Comparison of ENCODE assay signal across 10 mouse cellular contexts in the genomic region with DNA sequence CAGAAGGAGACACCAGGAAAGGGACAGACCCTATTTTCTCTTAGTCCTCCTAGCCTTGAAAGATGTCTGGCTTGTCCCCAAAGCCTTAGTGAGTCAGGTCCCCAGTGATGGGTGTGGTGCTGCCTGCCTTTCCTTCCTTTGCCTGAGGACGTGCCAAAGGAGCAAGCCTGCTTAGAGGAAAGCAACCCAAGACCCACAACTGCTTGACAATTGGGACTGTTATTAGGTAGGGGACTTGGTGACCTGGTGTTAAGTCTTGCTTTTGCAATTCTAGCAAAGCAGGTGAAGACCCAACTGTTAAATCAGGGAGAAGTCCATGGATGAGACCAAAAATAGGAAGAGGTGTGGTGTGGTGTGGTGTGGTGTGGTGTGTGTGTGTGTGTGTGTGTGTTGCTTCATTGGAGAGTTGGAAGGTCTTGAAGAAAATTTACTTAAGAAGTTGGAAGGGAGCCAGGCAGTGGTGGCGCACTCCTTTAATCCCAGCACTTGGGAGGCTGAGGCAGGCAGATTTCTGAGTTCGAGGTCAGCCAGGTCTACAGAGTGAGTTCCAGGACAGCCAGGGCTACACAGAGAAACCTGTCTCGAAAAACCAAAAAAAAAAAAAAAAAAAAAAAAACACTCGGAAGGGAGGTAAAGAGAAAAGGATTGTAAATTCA. TPM values are rescaled to one million over a fixed set of nuclear protein-coding genes. Genes with fewer than 3 reads are reported as not detected.
DNase-seq lines count a peak whose midpoint lies in the region; ATAC-seq lines count a peak whose summit lies in the region.
"Had no signal": no experiment of that assay in that cellular context is flagged by ENCODE, and none has a peak within 500 bp of the region (broad histone marks: within the 10 kb centered on the region; RNA-seq: fewer than 3 reads in every experiment).

No protein-coding gene starts in this region.

- intact Hi-C loops in left cerebral cortex, postnatal 25 days (cut with DNase I), result loop anchor here (5.0 to 10.0 kb wide), 2 partner anchors 126 to 271 kb away; no protein-coding TSS in a partner anchor

- H3K27ac ChIP-seq in liver, embryonic 12.5 days, result peak overlapping the region; percentile 89
- no peak overlapping the region for H3K27ac ChIP-seq in neural tube, embryonic 15.5 days (replicated peaks)

- peak; percentile 26 for DNase-seq in kidney, adult 11 months
- DNase-seq in kidney, adult 8-10 months, result no peak
- DNase-seq in ES-CJ7 (ENCODE audit: low read depth, low spot score), result peak; percentile 23
- DNase-seq in gastrocnemius, postnatal 25 days, result peak; percentile 72
- DNase-seq in left cerebral cortex, postnatal 25 days (ENCODE audit: low spot score in 2 of 2), result no peak

- no peak overlapping the region; the same call in 1 of the 2 replicates for H3K4me3 ChIP-seq in liver, embryonic 12.5 days
- H3K4me3 ChIP-seq in neural tube, embryonic 15.5 days (replicated peaks), result no peak overlapping the region

- H3K4me1 ChIP-seq in liver, embryonic 12.5 days, result peaks cover 44% of the 10 kb centered on the region
- peaks cover 21% of the 10 kb centered on the region for H3K4me1 ChIP-seq in neural tube, embryonic 15.5 days

- no peak for ATAC-seq in liver, embryonic 12.5 days
- ATAC-seq in megakaryocyte progenitor cell, adult 5-6 weeks (replicated peaks; ENCODE audit: poor library complexity), result no peak
- ATAC-seq in neural tube, embryonic 15.5 days (ENCODE audit: low FRiP score), result no peak

- H3K9ac ChIP-seq in liver, embryonic 12.5 days, result peak overlapping the region; percentile 8; the same call in 1 of the 2 replicates
- no peak overlapping the region for H3K9ac ChIP-seq in neural tube, embryonic 15.5 days (replicated peaks)
- H3K9ac ChIP-seq: limb, embryonic 15.5 days had no signal

- no peaks in the 10 kb centered on the region for H3K27me3 ChIP-seq in liver, embryonic 12.5 days (replicated peaks)
- H3K27me3 ChIP-seq in neural tube, embryonic 15.5 days (replicated peaks), result no peaks in the 10 kb centered on the region
- H3K27me3 ChIP-seq: limb, embryonic 15.5 days; midbrain, embryonic 15.5 days had no signal

- H3K4me2 ChIP-seq in liver, embryonic 12.5 days, result peak overlapping the region; percentile 75
- no peak overlapping the region for H3K4me2 ChIP-seq in neural tube, embryonic 15.5 days

- no peaks in the 10 kb centered on the region for H3K9me3 ChIP-seq in liver, embryonic 12.5 days (replicated peaks)
- H3K9me3 ChIP-seq in neural tube, embryonic 15.5 days (replicated peaks), result no peaks in the 10 kb centered on the region
- H3K9me3 ChIP-seq: limb, embryonic 15.5 days; midbrain, embryonic 15.5 days had no signal

- 69% methylated on average over 5 of the region's 5 CpGs for WGBS in liver, embryonic 12.5 days (ENCODE audit: insufficient replicate concordance)
- WGBS in neural tube, embryonic 15.5 days, result 95% methylated on average over 5 of the region's 5 CpGs

- H3K36me3 ChIP-seq in liver, embryonic 12.5 days, result peaks cover 66% of the 10 kb centered on the region
- H3K36me3 ChIP-seq in neural tube, embryonic 15.5 days, result peaks cover 18% of the 10 kb centered on the region

RNA-seq across cellular contexts. Expression of gene Slc35b1, which starts 1.0 kb away (rescaled TPM):
- 10 to 100 TPM; 38.8 to 40.7 TPM for total RNA-seq in gastrocnemius, postnatal 25 days (2021)
- 58.2 and 61.3 TPM in 2 replicates for polyA plus RNA-seq in liver, embryonic 12.5 days (2016; fragmentation: Nextera tagmentation; extraction: Ambion mirVana)
- total RNA-seq in megakaryocyte progenitor cell, adult 5-6 weeks (2015), result 82.6 and 88.6 TPM in 2 replicates
- 61.2 and 85.6 TPM in 2 replicates for total RNA-seq in megakaryocyte progenitor cell, adult 5-6 weeks (2017)
- total RNA-seq in left cerebral cortex, postnatal 25 days (2021), result 10 to 100 TPM; 65.6 to 66.0 TPM
- polyA plus RNA-seq in neural tube, embryonic 15.5 days (2015; fragmentation: Nextera tagmentation; extraction: Ambion mirVana), result 129 and 144 TPM in 2 replicates

RNA-seq across cellular contexts. Expression of gene Spop, which starts 30.4 kb away (rescaled TPM):
- 100 to 1,000 TPM; 176 to 216 TPM for total RNA-seq in gastrocnemius, postnatal 25 days (2021)
- 90.8 and 105 TPM in 2 replicates for polyA plus RNA-seq in liver, embryonic 12.5 days (2016; fragmentation: Nextera tagmentation; extraction: Ambion mirVana)
- 88.9 and 102 TPM in 2 replicates for total RNA-seq in megakaryocyte progenitor cell, adult 5-6 weeks (2015)
- 60.2 and 63.3 TPM in 2 replicates for total RNA-seq in megakaryocyte progenitor cell, adult 5-6 weeks (2017)
- total RNA-seq in left cerebral cortex, postnatal 25 days (2021), result 100 to 1,000 TPM; 183 to 188 TPM
- polyA plus RNA-seq in neural tube, embryonic 15.5 days (2015; fragmentation: Nextera tagmentation; extraction: Ambion mirVana), result 224 and 233 TPM in 2 replicates

RNA-seq across cellular contexts. Expression of gene Fam117a, which starts 46.6 kb away (rescaled TPM):
- total RNA-seq in gastrocnemius, postnatal 25 days (2021), result 1 to 10 TPM; 4.2 to 4.5 TPM
- polyA plus RNA-seq in liver, embryonic 12.5 days (2016; fragmentation: Nextera tagmentation; extraction: Ambion mirVana), result 59.0 and 62.7 TPM in 2 replicates
- 90.4 and 98.3 TPM in 2 replicates for total RNA-seq in megakaryocyte progenitor cell, adult 5-6 weeks (2015)
- total RNA-seq in megakaryocyte progenitor cell, adult 5-6 weeks (2017), result 89.6 and 91.8 TPM in 2 replicates
- 1 to 10 TPM; 2.5 to 3.8 TPM for total RNA-seq in left cerebral cortex, postnatal 25 days (2021)
- 2.4 and 4.3 TPM in 2 replicates for polyA plus RNA-seq in neural tube, embryonic 15.5 days (2015; fragmentation: Nextera tagmentation; extraction: Ambion mirVana)

Comparison
In these comparisons a context has a peak if more than half of its experiments do, and no peak if none do; other contexts are left out.
1. DNase-seq: peak in kidney, adult 11 months (single experiment), ES-CJ7 (single experiment) and gastrocnemius, postnatal 25 days (single experiment); none in kidney, adult 8-10 months (0 of 2) and left cerebral cortex, postnatal 25 days (0 of 2).
2. RNA of gene Fam117a, which starts 46.6 kb away (total RNA-seq): 89.6 to 98.3 TPM in megakaryocyte progenitor cell, adult 5-6 weeks; 4.2 to 4.5 TPM in gastrocnemius, postnatal 25 days and 2.5 to 3.8 TPM in left cerebral cortex, postnatal 25 days; every median in the first group is over 10 times any median in the second.